Mouse (Mus musculus): ENCODE results near the gene Hist1h4d.
"Not testable (repeated sequence)": the region's sequence is repeated elsewhere in the genome, so short reads cannot be mapped to it uniquely, and the experiment has no call there.

The Hist1h4d gene

GRCm38 (mm10) chr13:23551146-23551834 is 30.1 kb upstream of the Hist1h4d start, which contains the start of gene Hist1h4f:
Hist1h4f (minus strand) TSS chr13:23551648.
- DNase-seq (ENCODE audit: low read depth in 2 of 2, low spot score in 2 of 2), result peak; percentile 61 to 81

GRCm38 (mm10) chr13:23551931-23552914 is 29.2 kb upstream of the Hist1h4d start:
- DNase-seq (ENCODE audit: low read depth in 2 of 2, low spot score in 2 of 2), result no peak

- DNase-seq (ENCODE audit: low read depth in 2 of 2, low spot score in 2 of 2), result no peak
These were observed 28.4 kb upstream of the Hist1h4d start, which contains the start of gene Hist1h1d for GRCm38 (mm10) chr13:23552962-23553361. Hist1h1d (plus strand) TSS chr13:23553262.

- DNase-seq (ENCODE audit: low read depth in 2 of 2, low spot score in 2 of 2), result no peak
These were observed 27.0 kb upstream of the Hist1h4d start for GRCm38 (mm10) chr13:23554393-23554792.

GRCm38 (mm10) chr13:23554925-23555838 is 26.2 kb upstream of the Hist1h4d start:
- peak; percentile 30 to 57 for DNase-seq (ENCODE audit: low read depth in 2 of 2, low spot score in 2 of 2)

GRCm38 (mm10) chr13:23555839-23556416 is 25.5 kb upstream of the Hist1h4d start:
- peak; percentile 28 to 57 for DNase-seq (ENCODE audit: low read depth in 2 of 2, low spot score in 2 of 2)

GRCm38 (mm10) chr13:23556906-23557305 is 24.5 kb upstream of the Hist1h4d start:
- no peak for DNase-seq (ENCODE audit: low read depth in 2 of 2, low spot score in 2 of 2)

GRCm38 (mm10) chr13:23560699-23561098 is 20.7 kb upstream of the Hist1h4d start:
- not testable (repeated sequence) for DNase-seq (ENCODE audit: low read depth in 2 of 2, low spot score in 2 of 2)

- DNase-seq (ENCODE audit: low read depth in 2 of 2, low spot score in 2 of 2), result not testable (repeated sequence)
These were observed 19.9 kb upstream of the Hist1h4d start for GRCm38 (mm10) chr13:23561531-23561882.

GRCm38 (mm10) chr13:23561883-23562659 is 19.3 kb upstream of the Hist1h4d start, which contains the start of gene Hist1h3e:
Hist1h3e (minus strand) TSS chr13:23562369.
- peak; percentile 89 to 90 for DNase-seq (ENCODE audit: low read depth in 2 of 2, low spot score in 2 of 2)

GRCm38 (mm10) chr13:23562699-23563462 is 18.5 kb upstream of the Hist1h4d start:
- DNase-seq (ENCODE audit: low read depth in 2 of 2, low spot score in 2 of 2), result peak in 1 of 2 experiments; percentile 28

- no peak for DNase-seq (ENCODE audit: low read depth in 2 of 2, low spot score in 2 of 2)
These were observed 16.9 kb upstream of the Hist1h4d start for GRCm38 (mm10) chr13:23564482-23564881.

GRCm38 (mm10) chr13:23570261-23571021 is 11.0 kb upstream of the Hist1h4d start:
- DNase-seq (ENCODE audit: low read depth in 2 of 2, low spot score in 2 of 2), result not testable (repeated sequence)

GRCm38 (mm10) chr13:23571022-23571503 is 10.3 kb upstream of the Hist1h4d start, which contains the start of the genes Hist1h2ae and Hist1h2bg:
Hist1h2ae (minus strand) TSS chr13:23571220.
Hist1h2bg (plus strand) TSS chr13:23571396.
- DNase-seq (ENCODE audit: low read depth in 2 of 2, low spot score in 2 of 2), result peak; percentile 48 to 67

GRCm38 (mm10) chr13:23571504-23572217 is 9.7 kb upstream of the Hist1h4d start:
- not testable (repeated sequence) for DNase-seq (ENCODE audit: low read depth in 2 of 2, low spot score in 2 of 2)

- no peak for DNase-seq (ENCODE audit: low read depth in 2 of 2, low spot score in 2 of 2)
These were observed 9.0 kb upstream of the Hist1h4d start for GRCm38 (mm10) chr13:23572218-23573033.
